Comparison of ENCODE assay signal across 25 mouse cellular contexts in the genomic region with DNA sequence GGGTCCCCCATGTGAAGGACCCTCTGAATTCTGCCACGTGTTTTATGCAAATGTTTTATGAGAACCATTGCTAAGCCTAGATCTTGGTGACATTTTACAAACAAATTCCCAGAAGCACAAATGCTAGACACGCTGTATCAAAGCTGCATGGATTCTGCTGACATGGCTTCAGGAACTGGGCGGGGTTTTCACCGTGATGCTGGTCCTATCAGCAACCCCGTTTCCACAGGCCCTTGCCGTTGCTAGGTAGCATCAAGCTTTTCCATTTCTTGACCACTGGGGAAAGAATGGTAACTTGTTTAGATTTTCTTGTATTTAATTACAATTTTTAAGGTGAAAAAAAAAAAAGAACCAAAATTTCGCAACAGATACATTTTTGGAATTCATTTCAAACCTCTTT. TPM values are rescaled to one million over a fixed set of nuclear protein-coding genes. Genes with fewer than 3 reads are reported as not detected.
"Had no signal": no experiment of that assay in that cellular context is flagged by ENCODE, and none has a peak within 500 bp of the region (broad histone marks: within the 10 kb centered on the region; RNA-seq: fewer than 3 reads in every experiment).

No protein-coding gene starts in this region.

- H3K4me2 ChIP-seq: heart, embryonic 13.5 days; heart, embryonic 15.5 days; hindbrain, embryonic 12.5 days; hindbrain, embryonic 14.5 days; limb, embryonic 13.5 days; limb, embryonic 15.5 days; liver, embryonic 12.5 days had no signal

- H3K27ac ChIP-seq: heart, embryonic 13.5 days; heart, embryonic 15.5 days; hindbrain, embryonic 12.5 days; hindbrain, embryonic 14.5 days; limb, embryonic 13.5 days; limb, embryonic 15.5 days; liver, embryonic 12.5 days; liver, embryonic 14.5 days had no signal

- DNase-seq: forebrain, postnatal 0 days; gastrocnemius, postnatal 14 days; gastrocnemius, postnatal 36 days; heart, adult 18-20 months; heart, postnatal 14 days; kidney, adult 18-20 months; kidney, adult 8-10 months; kidney, postnatal 10 days; kidney, postnatal 25 days; layer of hippocampus, adult 9-11 months; layer of hippocampus, postnatal 36 days; left cerebral cortex, postnatal 4 days had no signal

- H3K27me3 ChIP-seq: heart, embryonic 13.5 days; heart, embryonic 15.5 days; hindbrain, embryonic 12.5 days; limb, embryonic 13.5 days; limb, embryonic 15.5 days; liver, embryonic 12.5 days had no signal

- H3K4me1 ChIP-seq: heart, embryonic 13.5 days; heart, embryonic 15.5 days; hindbrain, embryonic 12.5 days; limb, embryonic 15.5 days; liver, embryonic 12.5 days had no signal

- H3K9ac ChIP-seq: forebrain, postnatal 0 days; heart, embryonic 13.5 days; heart, embryonic 15.5 days; hindbrain, embryonic 12.5 days; hindbrain, embryonic 14.5 days; limb, embryonic 13.5 days; limb, embryonic 15.5 days; liver, embryonic 12.5 days; liver, embryonic 14.5 days had no signal

- ATAC-seq: forebrain, postnatal 0 days; hindbrain, embryonic 16.5 days; intestine, postnatal 0 days; liver, embryonic 12.5 days had no signal

- H3K9me3 ChIP-seq: heart, embryonic 13.5 days; heart, embryonic 15.5 days; hindbrain, embryonic 12.5 days; limb, embryonic 13.5 days; limb, embryonic 15.5 days; liver, embryonic 12.5 days had no signal

- H3K4me3 ChIP-seq: heart, embryonic 13.5 days; heart, embryonic 15.5 days; hindbrain, embryonic 12.5 days; limb, embryonic 13.5 days; limb, embryonic 15.5 days; liver, embryonic 12.5 days had no signal

- H3K36me3 ChIP-seq: heart, embryonic 13.5 days; heart, embryonic 15.5 days; hindbrain, embryonic 12.5 days; limb, embryonic 13.5 days; limb, embryonic 15.5 days; liver, embryonic 12.5 days had no signal

RNA-seq across cellular contexts. Expression of gene Tmem108, which starts 20.7 kb away (rescaled TPM):
- total RNA-seq: gastrocnemius, adult 18-20 months; gastrocnemius, adult 8-10 months; gastrocnemius, postnatal 36 days; hematopoietic stem cell, adult 5-6 weeks had no signal
